Mouse (Mus musculus): ENCODE data around the gene Chchd6.
A peak's percentile ranks its signal among the peaks of the same experiment; 100 is the strongest.

Chchd6 gene

DNA sequence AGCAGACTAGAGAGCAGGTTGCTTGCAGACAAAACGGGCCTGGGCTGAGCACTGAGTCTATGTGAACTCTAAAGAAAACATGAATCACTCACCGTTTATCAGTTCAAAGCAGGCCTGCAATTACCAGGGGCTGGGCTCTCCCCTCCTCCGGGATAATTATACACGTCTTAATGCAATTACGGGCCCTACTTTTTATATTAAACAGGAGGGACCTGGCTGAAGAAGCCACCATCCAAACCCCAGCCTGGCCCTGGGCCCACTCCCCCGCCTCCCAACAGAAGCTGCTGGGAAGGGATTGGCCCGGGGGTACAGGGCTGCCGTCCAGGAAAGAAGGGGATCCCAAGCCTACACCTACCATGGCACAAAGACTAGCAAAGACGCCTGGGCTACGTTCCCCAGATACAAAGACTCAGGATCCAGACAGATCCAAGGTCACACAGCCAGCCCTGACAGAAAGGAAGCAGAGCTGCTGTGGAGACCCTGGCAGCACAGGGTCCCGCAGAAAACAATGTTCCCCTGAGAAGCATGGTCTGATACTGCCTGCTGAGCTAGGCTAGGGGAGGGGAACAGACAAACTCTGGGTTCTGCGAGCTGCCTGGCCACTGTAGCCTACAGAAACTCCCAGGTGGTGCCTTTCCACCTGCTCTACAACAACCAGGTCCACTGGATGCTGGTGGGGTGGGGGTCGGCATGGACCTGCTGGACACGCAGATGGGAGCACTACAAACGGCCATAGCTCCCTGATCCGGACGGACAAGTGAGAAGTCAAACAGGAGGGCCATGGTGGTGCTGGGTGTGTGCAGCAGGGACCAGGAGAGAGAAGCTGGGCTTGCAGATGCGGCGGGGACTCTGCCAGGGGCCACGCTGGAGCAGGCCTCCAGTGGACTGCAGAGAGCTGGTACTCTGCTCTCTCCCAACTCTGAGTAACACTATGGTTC is 235.4 kb downstream of the Chchd6 start:
- DNase-seq (ENCODE audit: low spot score): no peak

DNA sequence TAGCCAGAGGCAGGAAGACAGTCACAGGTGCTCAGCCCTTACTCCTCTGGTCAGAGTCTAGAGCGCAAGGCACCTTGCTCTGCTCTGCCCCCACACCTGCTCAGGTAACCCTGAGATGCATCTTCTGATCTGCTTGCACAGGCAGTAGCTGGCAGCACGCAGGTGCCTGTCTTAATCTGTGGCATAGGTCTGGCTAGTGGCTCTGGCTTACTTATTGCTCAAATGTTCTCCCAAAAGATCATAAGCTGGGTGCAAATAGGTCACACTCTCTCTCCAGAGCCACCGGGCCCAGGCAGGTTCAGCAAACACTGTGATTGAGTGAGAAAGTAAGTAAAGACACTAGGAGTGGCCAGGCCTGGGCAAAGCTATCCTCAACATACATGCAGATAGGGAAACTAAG is 236.3 kb downstream of the Chchd6 start:
- DNase-seq (ENCODE audit: low spot score): no peak

DNA sequence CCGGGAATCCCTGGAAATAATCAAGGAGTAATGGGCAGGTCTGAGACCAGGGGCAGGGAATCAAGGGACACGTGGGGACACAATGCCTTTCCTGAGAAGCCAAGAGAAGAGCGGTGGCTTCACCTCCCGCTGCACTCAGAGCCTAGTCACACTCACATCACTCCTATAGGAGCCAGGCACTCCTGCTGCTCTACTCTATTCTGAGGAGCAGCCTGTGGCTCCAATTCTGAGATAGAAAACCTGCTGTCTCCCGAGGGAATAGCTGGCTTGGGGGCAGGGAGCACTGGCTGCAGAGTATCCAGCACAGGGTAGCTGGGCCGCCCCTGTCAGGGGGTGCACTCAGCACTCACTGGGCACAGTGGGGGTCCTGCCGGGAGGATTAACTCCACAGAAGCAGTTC is 239.8 kb downstream of the Chchd6 start:
- DNase-seq (ENCODE audit: low spot score): no peak

DNA sequence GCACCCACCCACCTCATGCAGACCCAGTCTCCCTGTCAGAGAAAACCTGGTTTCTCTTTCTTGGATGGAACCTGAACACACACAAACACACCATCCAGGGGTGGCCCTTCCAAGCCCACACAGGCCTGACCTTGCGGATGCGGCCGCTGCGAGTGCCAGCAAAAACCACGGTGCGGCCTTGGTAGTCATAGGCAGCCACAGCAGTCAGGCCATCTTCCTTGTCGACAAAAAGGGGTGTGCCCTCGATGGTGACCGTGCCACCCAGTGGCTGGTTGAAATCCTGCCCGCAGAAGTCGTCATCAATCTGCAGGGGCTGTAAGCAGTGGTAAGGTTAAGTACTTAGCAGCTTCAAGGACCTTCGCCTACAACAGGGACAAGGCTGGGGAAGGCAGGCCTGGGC is 240.7 kb downstream of the Chchd6 start:
- no peak for DNase-seq (ENCODE audit: low spot score)

DNA sequence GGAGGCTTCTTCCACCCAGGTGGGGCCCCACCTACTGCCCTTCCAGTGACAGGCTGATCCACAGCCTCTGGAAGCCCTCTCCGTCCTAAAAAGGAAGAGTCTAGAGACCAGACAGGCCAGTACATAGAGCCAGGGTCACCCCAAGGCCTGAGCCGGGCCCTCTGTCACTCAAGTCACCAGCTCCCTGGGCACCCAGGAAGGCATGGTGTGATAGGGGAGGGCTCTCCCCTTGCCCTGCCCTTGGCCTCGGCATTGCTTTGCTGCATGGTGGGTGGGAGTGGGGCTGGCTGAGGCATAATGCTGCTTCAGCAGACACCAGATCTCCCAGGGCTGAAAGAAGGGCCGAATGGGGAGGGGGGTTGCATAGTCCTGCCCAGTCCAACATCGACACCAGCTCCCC is 241.4 kb downstream of the Chchd6 start:
- DNase-seq (ENCODE audit: low spot score): no peak

DNA sequence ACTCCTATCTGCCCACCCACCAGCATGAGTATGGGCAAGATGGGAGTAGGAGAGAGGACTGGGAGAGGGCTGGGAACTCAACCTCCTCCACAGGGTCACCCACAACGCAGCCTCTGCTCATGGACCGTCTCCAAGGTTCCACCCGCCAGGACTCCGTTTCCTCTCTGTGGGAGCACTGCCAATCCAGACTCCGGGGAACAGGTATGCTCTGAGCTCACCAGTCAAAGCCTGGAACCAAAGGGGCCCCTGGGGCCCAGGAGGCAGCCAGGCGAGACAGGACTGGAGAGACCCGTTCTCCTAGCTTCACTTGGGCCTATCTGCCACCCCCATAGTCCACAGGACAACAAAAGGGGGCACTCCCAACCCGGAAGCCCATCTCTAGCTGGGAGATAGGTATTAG is 242.4 kb downstream of the Chchd6 start:
- DNase-seq (ENCODE audit: low spot score): no peak

DNA sequence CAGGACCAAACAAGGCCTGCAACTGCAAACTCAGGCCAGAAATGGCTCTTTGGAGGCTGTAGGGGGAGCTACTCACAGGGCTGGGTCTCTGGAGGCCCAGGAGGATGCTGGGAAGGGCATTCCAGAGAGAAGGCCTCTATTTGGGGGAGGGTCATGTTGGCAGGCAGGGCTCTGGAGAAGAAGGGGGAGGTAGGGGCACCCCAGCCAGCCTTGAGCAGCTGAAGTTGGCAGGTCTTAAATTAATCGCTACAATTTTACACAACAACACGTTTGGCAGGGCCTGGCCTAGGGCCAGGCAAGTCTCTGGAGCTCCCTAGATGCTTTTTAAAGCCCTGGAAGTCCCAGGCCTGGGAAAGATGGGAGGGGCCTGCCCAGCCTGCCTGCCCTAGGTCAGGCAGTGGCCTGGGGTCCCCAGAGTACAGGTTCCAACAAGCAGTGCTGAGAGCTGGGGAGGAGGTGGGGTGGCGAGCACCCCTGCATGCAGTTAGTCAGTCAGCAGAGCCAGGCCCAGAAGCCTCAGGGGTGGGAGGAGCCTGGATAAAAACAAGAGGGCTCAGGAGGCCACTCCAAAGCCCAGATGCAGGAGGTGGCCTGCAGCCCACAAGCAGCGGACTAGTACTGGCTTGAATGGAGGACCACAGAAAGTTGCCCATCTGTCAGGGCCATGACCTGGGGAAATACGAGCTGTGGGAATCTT is 243.9 kb downstream of the Chchd6 start:
- peak; percentile 96 for DNase-seq (ENCODE audit: low spot score)

DNA sequence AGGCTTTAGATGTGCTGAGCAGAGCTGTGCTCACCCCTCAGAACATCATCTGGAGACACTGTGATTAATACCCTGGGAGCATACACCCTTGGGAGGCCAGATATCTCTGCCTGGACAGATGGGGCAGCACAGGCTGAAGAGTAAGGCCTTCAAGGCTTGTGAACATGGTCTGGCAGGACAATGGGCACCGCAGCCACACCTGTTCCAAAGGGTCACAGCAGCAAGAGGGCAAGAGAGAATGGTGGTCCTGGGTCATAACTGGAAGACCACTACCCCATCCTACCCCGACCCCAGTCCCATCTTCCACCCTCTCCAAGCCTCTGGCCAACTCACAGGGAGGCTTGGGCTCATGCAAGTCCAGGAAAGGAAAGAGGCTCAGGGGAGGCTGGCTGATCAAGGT is 244.9 kb downstream of the Chchd6 start:
- DNase-seq (ENCODE audit: low spot score): no peak

DNA sequence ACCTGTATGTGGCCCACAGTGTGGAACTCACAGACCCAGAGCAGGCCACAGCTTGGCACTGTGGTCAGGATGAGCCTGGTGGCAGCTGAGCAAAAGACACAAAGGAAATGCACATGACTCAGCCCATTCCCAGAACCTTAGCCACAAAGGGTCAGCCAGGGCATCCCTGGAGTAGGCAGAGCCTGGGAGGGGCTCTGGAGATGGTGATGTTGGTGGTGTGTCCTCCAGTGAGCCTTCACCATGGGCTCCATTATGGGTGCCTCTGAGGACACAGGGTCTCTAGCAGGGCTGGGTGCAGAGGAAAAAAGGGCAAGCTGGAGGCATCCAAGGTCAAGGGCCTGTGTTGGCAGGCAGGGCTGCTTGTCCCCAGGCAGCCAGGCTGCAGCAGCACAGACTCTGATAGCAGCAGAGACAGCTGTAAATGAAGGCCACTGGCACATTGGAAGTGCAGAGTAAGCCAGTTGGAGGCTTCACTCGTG is 245.4 kb downstream of the Chchd6 start:
- peak; percentile 38 for DNase-seq (ENCODE audit: low spot score)

DNA sequence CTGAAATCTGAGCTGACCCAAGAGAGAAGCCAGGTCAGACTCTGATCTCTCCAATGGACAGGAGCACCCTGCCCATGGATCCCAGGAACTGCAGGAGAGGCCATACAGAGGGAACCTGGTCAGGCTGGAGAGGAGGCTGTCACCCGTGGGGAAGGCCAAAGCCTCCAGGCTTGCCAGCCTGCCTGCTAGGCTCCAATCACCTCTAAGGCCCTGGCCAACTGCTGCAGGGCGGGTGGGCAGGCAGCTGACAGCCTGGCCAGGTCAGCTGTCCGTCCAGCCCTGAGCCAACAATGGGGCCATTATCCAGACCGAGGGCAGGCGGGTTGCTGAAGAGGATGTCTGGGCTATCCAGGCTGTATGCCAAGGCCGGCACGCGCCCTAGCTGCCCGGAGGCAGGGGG is 247.1 kb downstream of the Chchd6 start:
- no peak for DNase-seq (ENCODE audit: low spot score)

DNA sequence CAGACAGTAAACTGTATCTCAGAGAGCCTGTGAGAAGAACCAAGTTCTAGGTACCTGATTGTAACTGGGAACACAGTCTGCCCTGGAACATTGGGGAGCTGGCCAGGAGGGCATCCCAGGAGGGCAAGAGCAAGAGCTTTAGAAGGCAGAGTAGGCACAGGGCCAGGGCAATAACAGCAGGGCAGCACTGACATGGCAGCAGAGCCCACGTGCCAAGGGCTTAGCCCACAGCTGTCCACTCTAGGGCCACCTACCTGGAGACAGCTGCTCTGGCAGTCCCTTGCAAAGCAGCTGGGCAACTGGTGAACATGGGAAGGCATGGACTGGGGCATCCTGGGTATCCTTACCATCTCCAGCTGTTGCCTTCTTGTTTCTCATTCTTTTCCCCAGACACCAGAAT is 247.7 kb downstream of the Chchd6 start:
- peak; percentile 62 for DNase-seq (ENCODE audit: low spot score)

DNA sequence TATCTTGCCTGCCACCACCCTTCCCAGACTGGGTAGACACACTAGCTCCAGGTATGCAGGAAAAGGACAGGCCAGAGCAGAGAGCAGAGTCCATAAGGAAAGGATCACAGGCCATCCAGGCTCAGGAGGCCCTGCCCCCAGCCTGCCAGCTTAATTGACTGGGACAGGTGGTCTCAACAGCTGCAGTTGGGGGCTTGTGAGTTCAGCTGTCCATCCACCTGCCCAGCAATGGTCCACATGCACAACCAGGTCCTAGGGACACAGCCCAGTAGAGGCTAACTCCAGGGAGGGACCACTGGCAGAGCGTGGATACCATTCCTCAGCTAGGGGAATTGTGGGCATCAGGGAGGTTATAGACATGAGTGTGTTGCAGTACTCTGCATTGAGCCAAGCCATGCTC is 249.6 kb downstream of the Chchd6 start:
- DNase-seq (ENCODE audit: low spot score): no peak

DNA sequence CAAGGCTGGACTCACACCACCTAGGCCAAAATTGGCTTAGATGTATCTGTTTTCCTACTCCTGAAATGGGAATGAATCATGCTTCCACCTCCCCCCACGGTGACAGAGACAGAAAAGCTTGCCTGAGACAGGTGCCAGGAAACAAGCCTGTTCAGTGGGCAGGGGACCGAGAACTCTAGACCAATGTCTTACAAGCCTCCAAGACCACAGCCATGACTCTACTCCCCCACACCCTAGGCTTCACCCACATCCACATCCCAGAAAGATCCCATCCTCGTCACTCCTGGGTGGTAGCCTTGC is 250.0 kb downstream of the Chchd6 start:
- no peak for DNase-seq (ENCODE audit: low spot score)

DNA sequence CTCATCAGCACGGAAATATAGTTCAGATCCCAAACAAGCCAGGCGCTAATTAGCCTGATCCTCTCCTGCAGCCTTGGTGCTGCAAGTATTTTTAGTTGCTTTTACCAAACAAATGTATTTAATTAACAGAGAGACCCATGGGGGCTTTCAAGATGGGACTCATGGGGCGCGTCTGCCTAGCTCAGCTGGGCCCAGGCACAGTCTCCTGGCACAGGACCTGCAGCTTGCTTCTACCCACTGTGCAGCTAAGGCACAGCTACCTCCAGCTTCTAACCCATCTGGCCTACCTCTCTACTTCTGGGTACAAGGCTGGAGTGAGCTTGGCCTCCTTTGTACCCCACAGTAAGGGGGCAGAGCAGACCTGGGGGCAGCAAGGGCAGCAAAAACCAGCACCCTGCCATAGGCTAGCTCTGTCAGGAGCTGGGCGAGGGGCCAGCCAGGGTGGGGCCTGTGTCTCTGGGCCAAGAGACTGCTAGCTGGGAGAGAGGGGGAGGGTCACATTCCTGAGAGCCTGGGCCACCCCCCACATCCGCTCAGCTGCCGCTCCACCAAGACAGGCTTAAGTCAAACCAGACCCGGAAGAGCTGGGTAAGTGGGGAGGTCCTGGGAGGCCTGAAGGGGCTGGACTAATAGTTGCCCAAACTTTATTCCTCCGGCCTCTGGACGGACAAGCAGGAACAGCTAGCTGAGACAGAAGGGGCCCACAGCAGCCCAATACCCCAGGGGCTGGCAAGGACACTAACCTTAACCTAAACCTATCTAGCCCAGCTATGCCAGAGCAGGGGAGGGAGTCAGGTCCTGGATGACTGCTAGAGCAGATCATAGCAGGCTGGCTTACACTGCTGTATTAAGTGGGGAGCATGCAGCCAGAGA is 250.6 kb downstream of the Chchd6 start:
- peak; percentile 90 for DNase-seq (ENCODE audit: low spot score)

DNA sequence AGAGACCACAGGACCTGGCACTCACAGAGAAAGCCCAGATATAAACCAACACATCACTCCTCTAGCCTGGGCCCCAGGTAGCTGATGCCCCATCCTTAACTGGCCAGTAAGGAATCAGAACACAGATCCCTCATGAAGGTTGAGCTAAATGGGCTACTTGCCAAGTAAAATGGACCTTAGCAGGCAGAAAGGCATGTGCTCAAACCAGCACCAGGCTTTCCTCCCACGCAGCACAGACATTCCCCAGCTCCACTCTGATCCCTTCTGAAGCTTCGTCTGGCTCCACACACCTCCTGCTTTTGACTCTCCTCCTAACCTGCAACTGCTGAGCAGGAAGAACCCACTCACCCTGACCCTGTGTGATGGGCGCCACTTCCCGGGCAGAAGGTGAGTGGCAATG is 253.5 kb downstream of the Chchd6 start:
- DNase-seq (ENCODE audit: low spot score): no peak

DNA sequence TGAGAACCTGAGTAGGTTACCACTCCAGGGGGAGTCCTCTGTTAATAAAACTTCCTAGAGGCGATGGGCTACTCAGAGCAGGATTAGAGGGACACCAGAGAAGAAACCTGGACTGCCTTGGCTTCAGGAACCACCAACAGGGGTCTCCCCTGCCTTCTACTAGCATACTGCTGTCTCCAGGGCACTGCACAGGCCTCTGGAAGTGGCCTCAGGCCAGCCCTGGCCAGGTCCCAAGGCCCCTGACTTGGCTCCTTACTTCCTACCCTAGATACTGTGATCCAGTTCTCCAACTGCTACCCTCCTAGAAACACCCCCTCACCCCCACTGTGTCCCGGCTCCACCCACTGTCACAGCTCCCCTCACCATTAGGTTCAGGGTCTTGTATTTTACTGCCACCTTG is 256.0 kb downstream of the Chchd6 start:
- peak; percentile 67 for DNase-seq (ENCODE audit: low spot score)

DNA sequence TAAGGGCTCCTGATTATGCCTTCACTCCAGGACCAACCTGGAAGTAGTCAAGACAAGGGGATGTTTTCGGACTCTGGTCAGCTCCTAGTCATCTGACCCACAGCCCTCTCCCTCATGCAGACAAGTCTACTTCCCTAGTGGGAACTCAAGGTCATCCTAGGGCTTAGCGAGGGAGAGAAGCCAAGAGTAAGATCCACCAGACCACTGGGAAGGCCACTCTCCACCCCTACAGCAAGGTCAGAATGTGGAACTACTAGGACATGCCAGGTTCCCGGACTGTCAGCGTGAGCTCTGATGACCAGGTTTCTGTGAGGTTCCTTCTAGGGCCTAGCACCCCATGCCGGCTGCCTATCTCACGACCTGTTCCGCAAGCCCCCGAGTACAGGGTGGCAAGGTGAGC is 256.7 kb downstream of the Chchd6 start:
- DNase-seq (ENCODE audit: low spot score): no peak

DNA sequence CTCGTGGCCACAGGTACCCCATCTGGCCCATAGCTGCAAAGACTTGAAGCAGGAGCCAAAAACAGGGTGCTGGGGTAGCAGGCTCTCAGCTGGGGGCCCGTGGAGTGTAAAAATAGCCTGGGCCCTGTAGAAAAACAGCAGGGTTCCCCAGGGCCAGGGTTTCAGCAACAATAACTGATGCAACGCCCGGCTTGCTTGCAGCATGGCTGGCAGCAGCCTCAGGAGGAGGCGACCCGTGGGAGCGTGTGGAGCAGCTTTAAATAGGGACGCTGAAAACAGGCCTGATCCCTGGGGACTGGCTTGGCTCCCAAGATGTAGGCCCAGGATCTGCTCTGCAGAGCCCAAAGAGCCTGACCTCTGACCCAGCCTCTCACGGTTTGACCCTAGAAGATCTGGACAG is 257.9 kb downstream of the Chchd6 start:
- DNase-seq (ENCODE audit: low spot score): peak; percentile 91

DNA sequence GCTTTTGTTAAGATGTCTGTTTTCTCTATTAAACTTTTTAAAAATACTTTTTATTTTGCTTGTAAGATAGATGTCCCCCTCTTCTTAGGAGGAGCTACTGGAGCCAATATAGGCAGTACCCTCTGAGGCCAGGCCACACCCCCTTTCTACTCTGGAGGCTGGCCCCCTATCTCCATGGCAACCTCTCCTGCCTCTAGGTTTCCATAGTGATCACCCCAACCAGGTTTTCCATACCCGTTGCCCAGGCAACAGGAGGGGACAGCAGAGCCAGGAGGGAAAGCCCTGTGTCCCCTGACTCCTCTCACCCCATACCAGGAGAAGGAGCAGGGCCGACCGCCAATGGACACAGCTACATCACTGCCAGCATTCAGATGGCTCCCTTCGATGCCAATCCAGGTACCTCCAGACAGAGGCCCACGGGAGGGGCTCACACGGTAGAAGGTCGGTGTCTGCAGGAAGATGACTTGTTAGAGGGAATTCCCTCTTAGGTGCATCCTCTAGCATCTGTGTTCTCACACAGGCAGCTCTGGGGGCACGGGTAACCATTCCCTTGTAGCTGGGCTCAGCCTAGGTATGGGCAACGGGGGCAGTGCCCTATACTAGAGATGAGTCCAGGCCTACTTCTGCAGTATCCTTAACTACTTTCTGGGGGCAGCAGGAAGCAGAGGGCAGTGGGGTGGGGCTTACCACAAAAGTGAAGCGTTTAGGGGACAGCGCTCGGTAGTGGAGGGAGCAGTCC is 261.3 kb downstream of the Chchd6 start:
- DNase-seq (ENCODE audit: low spot score): no peak
